Mouse (Mus musculus): ENCODE data around the gene Zfp781. TPM values are rescaled to one million over a fixed set of nuclear protein-coding genes. Genes with fewer than 3 reads are reported as not detected.
"Not testable (repeated sequence)": the region's sequence is repeated elsewhere in the genome, so short reads cannot be mapped to it uniquely, and the experiment has no call there.

Gene Zfp781
- 1 to 10 TPM; 1.0 to 1.3 TPM for total RNA-seq (2021)
- long read RNA-seq, experiment 1, partial matches to known transcripts: 0 of 1 reads
- long read RNA-seq, experiment 1, other reads (novel, unspliced or antisense): 1 of 1 reads
- long read RNA-seq, experiment 2: 0 reads

GRCm38 (mm10) chr10:81929842-81930743 is at the start of gene Zfp781:
Gene Zfp781, minus strand, starts transcription at chr10:81930480.
- not testable (repeated sequence) for DNase-seq

- not testable (repeated sequence) for DNase-seq
Observed at GRCm38 (mm10) chr10:81978365-81979003, 48.2 kb upstream of the Zfp781 start.

GRCm38 (mm10) chr10:81930744-81931118 is 451 bp upstream of the Zfp781 start:
- not testable (repeated sequence) for DNase-seq

- DNase-seq: not testable (repeated sequence)
Observed at GRCm38 (mm10) chr10:81863409-81864407, 66.6 kb downstream of the Zfp781 start, which contains the start of gene Gm32687. Gene Gm32687, plus strand, starts transcription at chr10:81863934.

Other genes with a start within 250 kb of the Zfp781 start
- gene Zfp433, start 225.7 kb downstream of the Zfp781 start, total RNA-seq (2021): 1 to 10 TPM; 5.0 to 7.7 TPM
- gene Gm3055, start 159.3 kb downstream of the Zfp781 start, total RNA-seq (2021): 1 to 10 TPM; 2.3 to 3.1 TPM
- gene Gm4767, start 118.3 kb downstream of the Zfp781 start, total RNA-seq (2021): 1 to 10 TPM in 1 of 2 experiments, under 1 TPM in 1; 0.94 to 1.1 TPM
- gene Gm32687, start 66.5 kb downstream of the Zfp781 start, total RNA-seq (2021): 1 to 10 TPM; 2.3 to 3.2 TPM
- gene Zfp873, start 117.6 kb upstream of the Zfp781 start, total RNA-seq (2021): 1 to 10 TPM; 4.3 to 6.0 TPM
- 1 to 10 TPM; 2.3 to 3.3 TPM for gene BC024063, start 152.9 kb upstream of the Zfp781 start, total RNA-seq (2021)
- 1 to 10 TPM; 2.2 to 3.0 TPM for gene AU041133, start 197.5 kb upstream of the Zfp781 start, total RNA-seq (2021)